Mouse (Mus musculus) midbrain, embryonic 10.5 days (tissue): ENCODE results near the gene Ugt1a5. TPM values are rescaled to one million over a fixed set of nuclear protein-coding genes. Genes with fewer than 3 reads are reported as not detected.

Source experiments
- DNase-seq: peaks from one replicate; pipeline ENCODE4 v3.0.0-alpha.2; 2017; ENCODE audit warnings: low spot score
- H3K27ac ChIP-seq: fragments of 300-500 bp; sonication (generic); replicated peaks from 2 replicates; pipeline ENCODE4 v1.5.1; 2016; ENCODE audit warnings: mild to moderate bottlenecking
- H3K27me3 ChIP-seq: fragments of 300-500 bp; sonication (generic); 2 replicates; pipeline ENCODE4 v1.6.1; 2016; ENCODE audit warnings: low read depth, mild to moderate bottlenecking; ENCODE audit not compliant: poor library complexity, severe bottlenecking
- H3K36me3 ChIP-seq: fragments of 300-500 bp; sonication (generic); 2 replicates; pipeline ENCODE4 v1.6.1; 2016; ENCODE audit warnings: mild to moderate bottlenecking, moderate library complexity
- H3K4me1 ChIP-seq: fragments of 300-500 bp; sonication (generic); 2 replicates; pipeline ENCODE4 v1.6.1; 2016
- H3K4me3 ChIP-seq: fragments of 300-500 bp; sonication (generic); 2 replicates; pipeline ENCODE4 v1.5.1; 2016; ENCODE audit warnings: mild to moderate bottlenecking, moderate library complexity
- H3K9me3 ChIP-seq: fragments of 300-500 bp; sonication (generic); replicated peaks from 2 replicates; pipeline ENCODE4 v1.6.1; 2016; ENCODE audit warnings: mild to moderate bottlenecking
- WGBS: fragments of 180-500 bp; shearing (Covaris S2); methylation state at CpG from one replicate; pipeline ENCODE4 v1.1.7; 2016; 5-methylcytosine and 5-hydroxymethylcytosine counted together
- polyA plus RNA-seq: library from polyadenylated mRNA; unstranded; fragments of >200 nt; fragmentation: Nextera tagmentation; extraction: Ambion mirVana; gene quantifications from 2 replicates; pipeline ENCODE4 v1.2.1, GENCODE M21; 2016

The Ugt1a5 gene
- polyA plus RNA-seq, 1 experiment from 2014 or later = not detected

DNA sequence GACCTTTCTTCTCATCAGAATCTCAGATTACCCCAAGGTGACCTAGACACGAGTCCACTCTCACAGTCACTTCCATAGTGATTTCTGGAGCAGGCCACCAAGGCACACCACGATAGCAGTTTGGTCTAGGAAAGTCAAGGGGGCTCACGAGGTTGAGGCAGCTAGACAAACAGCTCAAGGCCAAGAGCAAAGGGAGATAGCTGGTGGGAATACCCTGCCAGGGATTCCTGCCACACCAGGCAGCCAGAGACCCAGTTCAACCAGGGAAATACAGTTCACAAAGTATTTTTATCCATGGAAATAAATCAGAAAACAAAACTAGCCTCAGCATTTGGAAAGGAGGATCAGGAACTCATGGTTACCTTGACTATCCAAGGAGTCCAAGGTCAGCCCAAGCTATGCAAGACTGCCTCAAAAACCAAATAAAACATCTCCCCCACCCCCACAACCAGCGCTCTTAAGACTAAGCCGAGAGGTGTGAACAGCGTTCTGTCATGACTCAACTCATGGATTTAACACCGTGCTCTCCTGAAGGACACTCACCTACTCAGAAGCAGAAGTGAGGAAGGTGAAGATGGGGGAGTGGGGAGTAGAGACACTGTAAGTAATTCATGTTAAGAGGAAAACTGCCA, 98.5 kb downstream of the Ugt1a5 start:
- DNase-seq = no peak
- Histone ChIP-seq H3K9me3 (peaks cover 87% of the 10 kb centered on the region), H3K27me3 (no peaks in the 10 kb centered on the region), H3K4me3 (no peak overlapping the region), H3K27ac (no peak overlapping the region), H3K36me3 (peaks cover 100% of the 10 kb centered on the region), H3K4me1 (no peaks in the 10 kb centered on the region)
- WGBS = 87% methylated on average over 7 of the region's 7 CpGs

DNA sequence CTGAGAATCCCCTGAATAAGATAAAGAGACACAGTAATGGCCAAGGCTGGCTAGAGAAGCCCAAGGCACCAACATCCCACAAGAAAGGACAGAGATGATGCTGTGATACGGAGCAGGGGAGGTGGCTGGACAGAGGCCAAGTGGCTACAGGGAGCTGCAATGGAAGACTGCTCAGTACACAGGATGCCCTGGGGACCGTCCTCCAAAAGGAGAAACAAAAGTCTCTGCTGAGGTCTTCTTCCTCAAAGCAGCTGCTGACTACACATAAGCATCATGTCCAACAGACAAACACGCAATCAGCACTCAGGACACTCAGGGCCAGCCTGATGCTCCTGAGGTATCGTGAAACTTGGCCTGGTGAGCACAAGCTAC, 99.0 kb downstream of the Ugt1a5 start:
- Histone ChIP-seq H3K4me1 (no peaks in the 10 kb centered on the region), H3K9me3 (peaks cover 82% of the 10 kb centered on the region), H3K27ac (no peak overlapping the region), H3K27me3 (no peaks in the 10 kb centered on the region), H3K36me3 (peaks cover 100% of the 10 kb centered on the region), H3K4me3 (no peak overlapping the region)
- 79% methylated on average over 4 of the region's 4 CpGs for WGBS
- no peak for DNase-seq

DNA sequence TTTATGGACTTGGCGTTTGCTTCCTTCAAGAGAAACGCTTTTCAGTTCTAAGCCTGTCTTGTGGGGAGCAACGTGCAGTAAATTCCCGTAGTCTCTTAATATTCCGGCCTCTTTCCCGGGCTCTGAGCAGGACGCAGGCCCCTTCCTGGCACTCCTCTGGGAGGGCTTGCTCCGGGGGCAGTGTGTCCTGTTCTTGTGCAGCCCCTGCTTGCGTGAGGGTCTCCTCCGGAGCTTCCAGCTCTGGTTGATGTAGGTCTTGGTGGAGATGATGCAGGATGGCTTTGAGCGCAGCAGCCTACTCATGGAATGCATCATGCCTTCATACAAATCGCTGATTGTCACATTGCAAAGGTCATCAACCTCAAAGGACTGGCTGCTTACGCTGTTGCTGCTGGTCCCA, 100.3 kb downstream of the Ugt1a5 start:
- Histone ChIP-seq H3K4me1 (no peaks in the 10 kb centered on the region), H3K9me3 (peaks cover 69% of the 10 kb centered on the region), H3K4me3 (no peak overlapping the region), H3K36me3 (peaks cover 96% of the 10 kb centered on the region), H3K27ac (no peak overlapping the region), H3K27me3 (no peaks in the 10 kb centered on the region)
- DNase-seq = no peak
- 90% methylated on average over 13 of the region's 13 CpGs for WGBS

DNA sequence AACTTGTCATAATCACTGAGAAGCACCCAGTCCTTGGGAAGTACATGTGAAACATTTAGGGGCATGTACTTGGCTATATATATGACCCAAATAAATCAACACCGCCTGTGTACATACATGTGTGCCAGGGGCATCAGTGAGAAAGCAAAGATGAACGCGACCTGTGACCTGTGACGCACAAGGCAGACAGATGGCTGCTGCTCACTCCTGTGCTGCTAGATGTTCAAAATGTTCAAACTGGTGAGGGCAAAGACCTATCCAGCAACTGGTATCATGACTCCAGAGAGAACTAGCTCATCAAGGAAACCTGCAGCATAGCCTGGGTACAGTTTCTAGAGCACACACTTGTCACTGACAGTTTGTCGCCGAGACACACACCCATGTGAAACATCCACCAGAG, 101.7 kb downstream of the Ugt1a5 start:
- H3K9me3 ChIP-seq = peaks cover 61% of the 10 kb centered on the region
- WGBS = 95% methylated on average over 6 of the region's 6 CpGs
- DNase-seq = no peak

DNA sequence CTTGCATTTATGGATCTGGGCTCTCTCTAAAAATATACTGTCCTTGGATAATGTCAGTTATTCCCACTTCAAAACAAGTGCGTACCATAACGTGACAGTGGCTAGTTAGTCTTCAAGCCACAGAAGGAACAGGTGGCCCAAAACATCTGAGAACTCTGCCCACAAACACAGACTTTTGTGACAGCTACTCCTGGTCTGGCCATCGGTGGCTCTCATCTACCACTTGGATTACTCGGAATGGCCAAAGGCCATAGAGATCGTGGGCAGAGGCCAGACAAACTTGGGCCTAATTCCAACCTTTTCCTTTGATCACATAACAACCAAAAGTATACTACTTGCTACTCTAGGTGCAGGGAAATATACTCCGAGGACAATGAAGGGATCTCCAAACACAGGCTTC, 102.3 kb downstream of the Ugt1a5 start:
- Histone ChIP-seq H3K4me1 (no peaks in the 10 kb centered on the region), H3K4me3 (no peak overlapping the region), H3K9me3 (peaks cover 58% of the 10 kb centered on the region), H3K27ac (no peak overlapping the region), H3K36me3 (peaks cover 96% of the 10 kb centered on the region), H3K27me3 (no peaks in the 10 kb centered on the region)
- no peak for DNase-seq
- WGBS = 88% methylated on average over 6 of the region's 6 CpGs

More for the DNA sequence above, 101.7 kb downstream of the Ugt1a5 start:
- no peaks in the 10 kb centered on the region for H3K27me3 ChIP-seq
- no peak overlapping the region for H3K27ac ChIP-seq
- H3K4me1 ChIP-seq = no peaks in the 10 kb centered on the region
- no peak overlapping the region for H3K4me3 ChIP-seq
- H3K36me3 ChIP-seq = peaks cover 96% of the 10 kb centered on the region

Other genes with a start within 250 kb of the Ugt1a5 start
- 30.9 and 35.0 TPM in 2 replicates for gene Usp40, start 157.5 kb upstream of the Ugt1a5 start, polyA plus RNA-seq
- gene Ugt1a10, start 110.6 kb upstream of the Ugt1a5 start, polyA plus RNA-seq = not detected in 2 replicates
- gene Ugt1a9, start 95.2 kb upstream of the Ugt1a5 start, polyA plus RNA-seq = not detected in 2 replicates
- not detected in 2 replicates for gene Ugt1a8, start 78.2 kb upstream of the Ugt1a5 start, polyA plus RNA-seq
- gene Ugt1a7c, start 71.0 kb upstream of the Ugt1a5 start, polyA plus RNA-seq = 0.56 and 1.1 TPM in 2 replicates
- gene Ugt1a6b, start 62.8 kb upstream of the Ugt1a5 start, polyA plus RNA-seq = not detected in 2 replicates
- not detected in 2 replicates for gene Ugt1a6a, start 31.2 kb upstream of the Ugt1a5 start, polyA plus RNA-seq
- not detected in 2 replicates for gene Ugt1a2, start 34.6 kb downstream of the Ugt1a5 start, polyA plus RNA-seq
- 10.7 and 11.1 TPM in 2 replicates for gene Dnajb3, start 39.8 kb downstream of the Ugt1a5 start, polyA plus RNA-seq
- gene Ugt1a1, start 45.9 kb downstream of the Ugt1a5 start, polyA plus RNA-seq = not detected in 2 replicates
- 0.91 and 1.3 TPM in 2 replicates for gene Mroh2a, start 61.0 kb downstream of the Ugt1a5 start, polyA plus RNA-seq
- 213 and 222 TPM in 2 replicates for gene Hjurp, start 111.6 kb downstream of the Ugt1a5 start, polyA plus RNA-seq
- not detected in 2 replicates for gene Trpm8, start 111.6 kb downstream of the Ugt1a5 start, polyA plus RNA-seq
- not detected in 2 replicates for gene Spp2, start 240.9 kb downstream of the Ugt1a5 start, polyA plus RNA-seq